Mouse (Mus musculus) induced T-regulatory cell, adult 2 months (primary cell): Measurements from ENCODE around the gene Mab21l2.

ENCODE experiments used
- DNase-seq: peaks from one replicate; pipeline ENCODE4 v3.0.0-alpha.2; 2012; ENCODE audit warnings: low read depth

The Mab21l2 gene

GRCm38 (mm10) chr3:86548091-86549015 is at the start of gene Mab21l2:
TSS of gene Mab21l2 (minus strand) at chr3:86548629.
- peak; percentile 26 for DNase-seq

GRCm38 (mm10) chr3:86575312-86575711 is 26.9 kb upstream of the Mab21l2 start:
- no peak for DNase-seq

GRCm38 (mm10) chr3:86572519-86573244 is 24.3 kb upstream of the Mab21l2 start:
- DNase-seq, result no peak

GRCm38 (mm10) chr3:86571518-86571917 is 23.1 kb upstream of the Mab21l2 start:
- no peak for DNase-seq

- no peak for DNase-seq
These were observed 18.9 kb upstream of the Mab21l2 start for GRCm38 (mm10) chr3:86567312-86567711.

- DNase-seq, result no peak
These were observed 13.0 kb upstream of the Mab21l2 start for GRCm38 (mm10) chr3:86561396-86561795.

- no peak for DNase-seq
These were observed 12.6 kb upstream of the Mab21l2 start for GRCm38 (mm10) chr3:86561023-86561344.

- no peak for DNase-seq
These were observed 12.0 kb upstream of the Mab21l2 start for GRCm38 (mm10) chr3:86560281-86561022.

- no peak for DNase-seq
These were observed 11.2 kb upstream of the Mab21l2 start for GRCm38 (mm10) chr3:86559635-86560034.

GRCm38 (mm10) chr3:86558976-86559375 is 10.5 kb upstream of the Mab21l2 start:
- DNase-seq, result no peak

GRCm38 (mm10) chr3:86552170-86552569 is 3.7 kb upstream of the Mab21l2 start:
- DNase-seq, result no peak

GRCm38 (mm10) chr3:86551011-86551728 is 2.7 kb upstream of the Mab21l2 start:
- DNase-seq, result no peak

- no peak for DNase-seq
These were observed 2.0 kb upstream of the Mab21l2 start for GRCm38 (mm10) chr3:86550301-86551010.

GRCm38 (mm10) chr3:86547251-86547791 is 1.1 kb downstream of the Mab21l2 start:
- peak; percentile 56 for DNase-seq

GRCm38 (mm10) chr3:86546471-86547250 is 1.8 kb downstream of the Mab21l2 start:
- DNase-seq, result peak; percentile 59

- no peak for DNase-seq
These were observed 2.5 kb downstream of the Mab21l2 start for GRCm38 (mm10) chr3:86545945-86546344.

- no peak for DNase-seq
These were observed 3.6 kb downstream of the Mab21l2 start for GRCm38 (mm10) chr3:86544785-86545184.

GRCm38 (mm10) chr3:86541863-86542397 is 6.5 kb downstream of the Mab21l2 start:
- DNase-seq, result no peak

GRCm38 (mm10) chr3:86541074-86541614 is 7.3 kb downstream of the Mab21l2 start:
- DNase-seq, result no peak
